Mouse (Mus musculus): ENCODE data around the gene Dcdc2a. TPM values are rescaled to one million over a fixed set of nuclear protein-coding genes. Genes with fewer than 3 reads are reported as not detected.

The Dcdc2a gene
- polyA plus RNA-seq, 1 experiment from 2014 or later, result 0.22 TPM

DNA sequence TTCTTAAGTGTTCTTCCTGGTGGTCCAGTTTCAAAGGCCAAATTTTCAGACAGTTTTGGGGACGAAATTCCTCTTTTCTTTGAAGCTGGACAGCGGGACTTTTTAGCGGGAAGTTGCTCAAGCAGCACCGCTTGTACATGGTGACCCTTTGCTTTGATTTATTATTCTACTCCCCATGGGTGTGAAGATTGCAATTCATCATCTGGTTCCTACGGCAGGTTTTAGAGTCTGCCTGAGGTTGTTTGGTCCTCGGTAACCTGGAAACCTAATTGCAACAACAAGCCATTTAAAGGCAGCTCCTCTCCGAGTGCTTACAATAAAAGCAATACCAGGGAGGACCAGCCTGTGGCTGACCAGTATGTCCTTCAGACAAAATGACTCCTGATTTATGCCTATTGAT, 21.5 kb downstream of the Dcdc2a start:
- Histone ChIP-seq H3K4me2 (replicated peaks; ENCODE audit: low read depth, low read length) (no peak overlapping the region), H3K9me3 (ENCODE audit: control insufficient read depth, low read depth, low read length) (no peaks in the 10 kb centered on the region), H3K27ac (ENCODE audit: low read length) (no peak overlapping the region), H3K9ac (replicated peaks; ENCODE audit: low read depth, low read length) (no peak overlapping the region), H3K27me3 (ENCODE audit: control insufficient read depth, insufficient read depth, low read length) (no peaks in the 10 kb centered on the region), H3K36me3 (ENCODE audit: control insufficient read depth, insufficient read depth, low read length) (no peaks in the 10 kb centered on the region), H3K4me1 (ENCODE audit: control insufficient read depth, insufficient read depth, low read length) (no peaks in the 10 kb centered on the region), H3K4me3 (ENCODE audit: low read depth, low read length) (no peak overlapping the region)
- no peak for ATAC-seq (ENCODE audit: insufficient number of reproducible peaks, insufficient read depth, low FRiP score, low read depth)
- 10% methylated on average over 7 of the region's 7 CpGs for WGBS

- H3K4me3 ChIP-seq (ENCODE audit: low read depth, low read length), result no peak overlapping the region
These were observed 27.4 kb downstream of the Dcdc2a start for GRCm38 (mm10) chr13:25083144-25083572.

GRCm38 (mm10) chr13:25085147-25085546, 29.3 kb downstream of the Dcdc2a start:
- H3K9ac ChIP-seq (replicated peaks; ENCODE audit: low read depth, low read length), result no peak overlapping the region
- no peaks in the 10 kb centered on the region for H3K36me3 ChIP-seq (ENCODE audit: control insufficient read depth, insufficient read depth, low read length)
- H3K27me3 ChIP-seq (ENCODE audit: control insufficient read depth, insufficient read depth, low read length), result no peaks in the 10 kb centered on the region
- ATAC-seq (ENCODE audit: insufficient number of reproducible peaks, insufficient read depth, low FRiP score, low read depth), result no peak
- 91% methylated on average over 7 of the region's 7 CpGs for WGBS
- H3K27ac ChIP-seq (ENCODE audit: low read length), result no peak overlapping the region
- no peak overlapping the region for H3K4me2 ChIP-seq (replicated peaks; ENCODE audit: low read depth, low read length)
- no peak overlapping the region for H3K4me3 ChIP-seq (ENCODE audit: low read depth, low read length)
- no peaks in the 10 kb centered on the region for H3K4me1 ChIP-seq (ENCODE audit: control insufficient read depth, insufficient read depth, low read length)
- no peaks in the 10 kb centered on the region for H3K9me3 ChIP-seq (ENCODE audit: control insufficient read depth, low read depth, low read length)

More at GRCm38 (mm10) chr13:25083144-25083572, 27.4 kb downstream of the Dcdc2a start:
- 3% methylated on average over 15 of the region's 15 CpGs for WGBS
- Histone ChIP-seq H3K27ac (ENCODE audit: low read length) (no peak overlapping the region), H3K36me3 (ENCODE audit: control insufficient read depth, insufficient read depth, low read length) (no peaks in the 10 kb centered on the region), H3K9me3 (ENCODE audit: control insufficient read depth, low read depth, low read length) (no peaks in the 10 kb centered on the region), H3K9ac (replicated peaks; ENCODE audit: low read depth, low read length) (no peak overlapping the region), H3K4me1 (ENCODE audit: control insufficient read depth, insufficient read depth, low read length) (no peaks in the 10 kb centered on the region), H3K27me3 (ENCODE audit: control insufficient read depth, insufficient read depth, low read length) (no peaks in the 10 kb centered on the region), H3K4me2 (replicated peaks; ENCODE audit: low read depth, low read length) (no peak overlapping the region; the same call in 1 of the 2 replicates)
- ATAC-seq (ENCODE audit: insufficient number of reproducible peaks, insufficient read depth, low FRiP score, low read depth), result no peak

DNA sequence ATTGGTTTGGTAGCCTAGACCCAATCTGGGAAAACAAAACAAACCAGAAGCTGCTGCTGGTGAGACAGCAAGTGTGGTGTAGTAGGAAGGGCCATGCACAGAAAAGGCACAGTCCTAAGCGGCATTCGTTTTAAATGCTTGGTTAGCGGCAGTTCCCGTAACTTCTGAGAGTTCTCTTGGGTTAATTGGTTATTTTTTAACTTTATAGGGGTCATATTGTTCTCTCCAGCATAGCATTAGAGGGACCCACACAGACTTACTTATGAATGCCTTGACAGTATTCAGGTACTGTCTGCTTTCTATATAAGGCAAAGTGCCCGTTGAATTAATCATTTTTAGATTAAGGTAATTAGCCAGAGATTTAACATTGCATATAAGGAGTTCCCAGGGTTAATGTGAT, 35.5 kb downstream of the Dcdc2a start:
- H3K4me3 ChIP-seq (ENCODE audit: low read depth, low read length), result no peak overlapping the region
- no peaks in the 10 kb centered on the region for H3K9me3 ChIP-seq (ENCODE audit: control insufficient read depth, low read depth, low read length)
- H3K4me2 ChIP-seq (replicated peaks; ENCODE audit: low read depth, low read length), result no peak overlapping the region
- 89% methylated on average over 5 of the region's 5 CpGs for WGBS
- ATAC-seq (ENCODE audit: insufficient number of reproducible peaks, insufficient read depth, low FRiP score, low read depth), result no peak
- H3K4me1 ChIP-seq (ENCODE audit: control insufficient read depth, insufficient read depth, low read length), result no peaks in the 10 kb centered on the region
- H3K27ac ChIP-seq (ENCODE audit: low read length), result no peak overlapping the region
- no peak overlapping the region for H3K9ac ChIP-seq (replicated peaks; ENCODE audit: low read depth, low read length)
- no peaks in the 10 kb centered on the region for H3K27me3 ChIP-seq (ENCODE audit: control insufficient read depth, insufficient read depth, low read length)
- no peaks in the 10 kb centered on the region for H3K36me3 ChIP-seq (ENCODE audit: control insufficient read depth, insufficient read depth, low read length)

GRCm38 (mm10) chr13:25093776-25094175, 38.0 kb downstream of the Dcdc2a start:
- Histone ChIP-seq H3K36me3 (ENCODE audit: control insufficient read depth, insufficient read depth, low read length) (no peaks in the 10 kb centered on the region), H3K9me3 (ENCODE audit: control insufficient read depth, low read depth, low read length) (no peaks in the 10 kb centered on the region), H3K4me2 (replicated peaks; ENCODE audit: low read depth, low read length) (no peak overlapping the region), H3K27ac (ENCODE audit: low read length) (no peak overlapping the region), H3K4me1 (ENCODE audit: control insufficient read depth, insufficient read depth, low read length) (no peaks in the 10 kb centered on the region), H3K4me3 (ENCODE audit: low read depth, low read length) (no peak overlapping the region), H3K9ac (replicated peaks; ENCODE audit: low read depth, low read length) (no peak overlapping the region), H3K27me3 (ENCODE audit: control insufficient read depth, insufficient read depth, low read length) (no peaks in the 10 kb centered on the region)
- WGBS, result 87% methylated on average over 4 of the region's 4 CpGs
- no peak for ATAC-seq (ENCODE audit: insufficient number of reproducible peaks, insufficient read depth, low FRiP score, low read depth)

- H3K4me1 ChIP-seq (ENCODE audit: control insufficient read depth, insufficient read depth, low read length), result no peaks in the 10 kb centered on the region
- 63% methylated on average over 4 of the region's 4 CpGs for WGBS
- H3K27me3 ChIP-seq (ENCODE audit: control insufficient read depth, insufficient read depth, low read length), result no peaks in the 10 kb centered on the region
- H3K4me2 ChIP-seq (replicated peaks; ENCODE audit: low read depth, low read length), result no peak overlapping the region
- no peaks in the 10 kb centered on the region for H3K36me3 ChIP-seq (ENCODE audit: control insufficient read depth, insufficient read depth, low read length)
- H3K4me3 ChIP-seq (ENCODE audit: low read depth, low read length), result no peak overlapping the region
- H3K9me3 ChIP-seq (ENCODE audit: control insufficient read depth, low read depth, low read length), result no peaks in the 10 kb centered on the region
- H3K9ac ChIP-seq (replicated peaks; ENCODE audit: low read depth, low read length), result no peak overlapping the region
- H3K27ac ChIP-seq (ENCODE audit: low read length), result no peak overlapping the region
- no peak for ATAC-seq (ENCODE audit: insufficient number of reproducible peaks, insufficient read depth, low FRiP score, low read depth)
These were observed 38.6 kb downstream of the Dcdc2a start for GRCm38 (mm10) chr13:25094381-25094780.

GRCm38 (mm10) chr13:25097348-25097747, 41.5 kb downstream of the Dcdc2a start:
- Histone ChIP-seq H3K36me3 (ENCODE audit: control insufficient read depth, insufficient read depth, low read length) (no peaks in the 10 kb centered on the region), H3K27me3 (ENCODE audit: control insufficient read depth, insufficient read depth, low read length) (no peaks in the 10 kb centered on the region), H3K4me1 (ENCODE audit: control insufficient read depth, insufficient read depth, low read length) (no peaks in the 10 kb centered on the region), H3K9me3 (ENCODE audit: control insufficient read depth, low read depth, low read length) (no peaks in the 10 kb centered on the region), H3K27ac (ENCODE audit: low read length) (no peak overlapping the region), H3K4me3 (ENCODE audit: low read depth, low read length) (no peak overlapping the region), H3K4me2 (replicated peaks; ENCODE audit: low read depth, low read length) (no peak overlapping the region), H3K9ac (replicated peaks; ENCODE audit: low read depth, low read length) (no peak overlapping the region)
- 61% methylated on average over 8 of the region's 8 CpGs for WGBS
- ATAC-seq (ENCODE audit: insufficient number of reproducible peaks, insufficient read depth, low FRiP score, low read depth), result no peak

DNA sequence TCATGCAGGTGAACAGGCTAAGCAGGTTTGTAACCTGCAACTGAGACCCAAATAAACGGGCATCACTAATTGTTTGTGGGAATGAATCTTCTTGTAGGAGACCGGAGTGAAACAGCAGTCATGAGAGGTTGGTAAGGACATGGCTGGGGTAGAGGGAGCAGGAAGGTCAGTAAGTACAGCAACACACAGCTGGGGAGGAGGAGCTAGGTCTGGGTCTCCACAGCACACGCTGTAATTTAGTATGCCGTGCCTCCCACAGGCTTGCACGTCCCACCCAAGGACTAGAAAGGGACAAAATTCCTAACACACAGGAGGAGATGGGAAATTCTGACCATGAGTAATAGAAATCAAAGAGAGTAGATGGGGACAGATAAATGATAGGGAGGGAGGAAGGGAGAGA, 42.8 kb downstream of the Dcdc2a start:
- H3K36me3 ChIP-seq (ENCODE audit: control insufficient read depth, insufficient read depth, low read length), result no peaks in the 10 kb centered on the region
- H3K9ac ChIP-seq (replicated peaks; ENCODE audit: low read depth, low read length), result no peak overlapping the region
- no peaks in the 10 kb centered on the region for H3K27me3 ChIP-seq (ENCODE audit: control insufficient read depth, insufficient read depth, low read length)
- no peak for ATAC-seq (ENCODE audit: insufficient number of reproducible peaks, insufficient read depth, low FRiP score, low read depth)
- H3K27ac ChIP-seq (ENCODE audit: low read length), result no peak overlapping the region
- WGBS, result 36% methylated on average over 5 of the region's 5 CpGs
- no peaks in the 10 kb centered on the region for H3K9me3 ChIP-seq (ENCODE audit: control insufficient read depth, low read depth, low read length)
- H3K4me3 ChIP-seq (ENCODE audit: low read depth, low read length), result no peak overlapping the region
- no peaks in the 10 kb centered on the region for H3K4me1 ChIP-seq (ENCODE audit: control insufficient read depth, insufficient read depth, low read length)
- no peak overlapping the region for H3K4me2 ChIP-seq (replicated peaks; ENCODE audit: low read depth, low read length)

DNA sequence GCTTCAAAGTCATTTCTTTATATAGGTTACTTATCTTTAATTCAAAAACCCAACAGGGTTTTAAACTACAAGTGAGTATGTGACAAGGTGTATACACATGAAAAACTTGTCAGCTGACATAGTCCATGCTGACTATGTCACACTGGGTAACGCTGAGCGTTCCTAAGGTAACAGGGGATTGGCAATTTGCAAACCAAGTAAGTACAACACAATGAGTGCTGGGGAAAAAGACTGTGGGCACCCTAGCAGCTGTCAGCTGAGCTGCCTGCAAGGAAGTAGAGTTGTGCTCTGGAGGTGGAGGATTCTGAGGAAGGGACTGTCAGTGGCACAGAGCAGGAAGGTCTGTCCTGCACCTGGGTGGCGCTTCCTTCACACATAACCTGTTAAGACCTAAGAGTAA, 43.7 kb downstream of the Dcdc2a start:
- no peak overlapping the region for H3K4me2 ChIP-seq (replicated peaks; ENCODE audit: low read depth, low read length)
- no peak overlapping the region for H3K27ac ChIP-seq (ENCODE audit: low read length)
- no peaks in the 10 kb centered on the region for H3K27me3 ChIP-seq (ENCODE audit: control insufficient read depth, insufficient read depth, low read length)
- 77% methylated on average over 3 of the region's 3 CpGs for WGBS
- H3K9ac ChIP-seq (replicated peaks; ENCODE audit: low read depth, low read length), result no peak overlapping the region
- ATAC-seq (ENCODE audit: insufficient number of reproducible peaks, insufficient read depth, low FRiP score, low read depth), result no peak
- H3K4me1 ChIP-seq (ENCODE audit: control insufficient read depth, insufficient read depth, low read length), result no peaks in the 10 kb centered on the region
- no peak overlapping the region for H3K4me3 ChIP-seq (ENCODE audit: low read depth, low read length)
- no peaks in the 10 kb centered on the region for H3K9me3 ChIP-seq (ENCODE audit: control insufficient read depth, low read depth, low read length)
- no peaks in the 10 kb centered on the region for H3K36me3 ChIP-seq (ENCODE audit: control insufficient read depth, insufficient read depth, low read length)
